Mouse (Mus musculus): ENCODE results near the gene Pitpnc1. TPM values are rescaled to one million over a fixed set of nuclear protein-coding genes. Genes with fewer than 3 reads are reported as not detected.
A peak's percentile ranks its signal among the peaks of the same experiment; 100 is the strongest.

The Pitpnc1 gene
- polyA plus RNA-seq, 2 experiments, result 3.0 to 5.8 TPM

DNA sequence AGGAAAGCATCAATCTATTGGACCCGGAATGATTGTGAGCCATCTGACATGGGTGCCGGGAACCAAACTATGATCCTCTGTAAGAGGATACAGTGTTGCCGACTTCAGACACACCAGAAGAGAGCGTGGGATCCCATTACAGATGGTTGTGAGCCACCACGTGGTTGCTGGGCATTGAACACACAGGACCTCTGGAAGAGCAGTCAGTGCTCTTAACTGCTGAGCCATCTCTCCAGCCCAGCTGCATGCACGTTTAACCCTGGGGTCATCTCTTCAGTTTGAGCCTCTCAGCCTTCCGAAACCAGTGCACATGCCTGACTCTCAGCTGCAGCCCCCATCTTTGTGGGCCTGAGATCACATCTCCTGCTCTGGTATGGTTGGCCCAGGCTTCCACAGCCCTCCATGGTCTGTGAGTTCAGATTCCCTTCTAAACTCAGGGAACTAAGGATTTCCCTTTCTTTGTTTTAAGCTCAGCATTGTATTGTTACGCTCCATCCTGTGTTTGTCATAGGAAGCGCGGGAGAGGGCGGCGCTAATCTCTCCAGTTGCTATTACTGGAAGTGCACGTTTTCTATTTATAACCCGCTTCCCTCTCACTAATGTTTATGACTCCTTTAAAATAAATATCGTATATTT is 135.5 kb downstream of the Pitpnc1 start:
- TF ChIP-seq EP300 (IDR thresholded peaks at IDR 0.05; ENCODE audit: low read depth), result no peak
- no peak for TF ChIP-seq CTCF (IDR thresholded peaks at IDR 0.05; ENCODE audit: low read depth)
- no peaks in the 10 kb centered on the region for H3K27me3 ChIP-seq (ENCODE audit: control insufficient read depth, insufficient read depth, low read length)
- no peak overlapping the region for H3K9ac ChIP-seq (replicated peaks)
- peaks cover 0 to 7% of the 10 kb centered on the region in 2 experiments; a peak in 2 of 4 replicates for H3K4me1 ChIP-seq (replicated peaks; ENCODE audit: control insufficient read depth in 2 of 2, insufficient read depth in 2 of 2, low read length in 1 of 2)
- H3K4me2 ChIP-seq (ENCODE audit: low read depth), result no peak overlapping the region
- no peaks in the 10 kb centered on the region for H3K36me3 ChIP-seq (replicated peaks; ENCODE audit: control insufficient read depth, insufficient read depth, low read depth)
- 60% methylated on average over 15 of the region's 15 CpGs for WGBS (ENCODE audit: insufficient replicate concordance)
- H3K4me3 ChIP-seq (ENCODE audit: insufficient read depth in 1 of 2, low read depth in 2 of 2, low read length in 2 of 2), result no peak overlapping the region
- no peak for ATAC-seq (ENCODE audit: insufficient read depth)
- H3K9me3 ChIP-seq (ENCODE audit: control insufficient read depth, low read length), result no peaks in the 10 kb centered on the region
- no peak overlapping the region for H3K27ac ChIP-seq
- DNase-seq (ENCODE audit: low read depth in 3 of 3, low spot score in 3 of 3), result no peak

DNA sequence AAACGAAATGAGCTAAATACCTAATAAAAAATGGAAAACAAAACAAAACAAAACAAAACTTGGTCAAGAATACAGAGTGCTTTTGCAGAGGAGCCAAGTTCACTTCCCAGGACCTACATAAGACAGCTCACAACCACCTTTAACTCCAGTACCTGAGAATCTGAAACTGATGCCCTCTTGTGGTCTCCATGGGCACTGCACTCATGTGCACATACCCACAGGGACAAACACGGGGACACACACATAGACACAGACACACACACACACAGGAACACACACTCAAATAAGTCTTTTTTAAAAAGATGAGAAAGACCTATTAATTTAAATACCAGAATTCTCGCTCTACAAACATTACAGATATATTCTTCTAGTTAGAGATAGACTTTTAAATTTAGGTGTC is 137.6 kb downstream of the Pitpnc1 start:
- 88% methylated on average over 3 of the region's 3 CpGs for WGBS (ENCODE audit: insufficient replicate concordance)
- peak; percentile 65 for TF ChIP-seq CTCF (IDR thresholded peaks at IDR 0.05; ENCODE audit: low read depth)
- TF ChIP-seq EP300 (IDR thresholded peaks at IDR 0.05; ENCODE audit: low read depth), result no peak
- Histone ChIP-seq H3K27ac (no peak overlapping the region), H3K27me3 (ENCODE audit: control insufficient read depth, insufficient read depth, low read length) (no peaks in the 10 kb centered on the region), H3K4me2 (ENCODE audit: low read depth) (no peak overlapping the region), H3K4me3 (ENCODE audit: insufficient read depth in 1 of 2, low read depth in 2 of 2, low read length in 2 of 2) (no peak overlapping the region), H3K36me3 (replicated peaks; ENCODE audit: control insufficient read depth, insufficient read depth, low read depth) (no peaks in the 10 kb centered on the region), H3K9me3 (ENCODE audit: control insufficient read depth, low read length) (no peaks in the 10 kb centered on the region), H3K9ac (replicated peaks) (no peak overlapping the region), H3K4me1 (replicated peaks; ENCODE audit: control insufficient read depth in 2 of 2, insufficient read depth in 2 of 2, low read length in 1 of 2) (peaks cover 0 to 3% of the 10 kb centered on the region in 2 experiments; a peak in 2 of 4 replicates)
- no peak for DNase-seq (ENCODE audit: low read depth in 3 of 3, low spot score in 3 of 3)
- no peak for ATAC-seq (ENCODE audit: insufficient read depth)

DNA sequence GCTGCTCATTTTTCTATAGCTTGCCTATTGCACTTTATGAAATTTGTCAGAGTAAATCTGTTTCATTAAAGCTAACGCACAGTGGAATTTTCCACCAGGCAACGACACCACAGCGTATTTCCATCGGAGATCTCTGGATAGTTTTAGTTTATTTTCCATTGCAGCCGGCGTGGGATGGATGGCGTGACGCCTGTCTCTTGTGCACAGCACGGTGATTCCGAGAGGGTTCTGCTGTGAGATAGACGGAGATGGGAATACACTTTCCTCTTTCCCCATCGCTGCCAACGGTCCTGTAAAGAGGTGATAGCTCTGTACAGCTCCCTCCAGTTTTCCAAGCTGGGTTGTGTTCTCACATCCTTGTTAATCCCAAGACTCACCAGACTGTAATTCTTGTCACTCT is 138.2 kb downstream of the Pitpnc1 start:
- Histone ChIP-seq H3K4me1 (replicated peaks; ENCODE audit: control insufficient read depth in 2 of 2, insufficient read depth in 2 of 2, low read length in 1 of 2) (no peaks in the 10 kb centered on the region; a peak in 1 of 4 replicates), H3K36me3 (replicated peaks; ENCODE audit: control insufficient read depth, insufficient read depth, low read depth) (no peaks in the 10 kb centered on the region), H3K9ac (replicated peaks) (no peak overlapping the region), H3K4me2 (ENCODE audit: low read depth) (no peak overlapping the region), H3K4me3 (ENCODE audit: insufficient read depth in 1 of 2, low read depth in 2 of 2, low read length in 2 of 2) (no peak overlapping the region), H3K27ac (no peak overlapping the region), H3K27me3 (ENCODE audit: control insufficient read depth, insufficient read depth, low read length) (no peaks in the 10 kb centered on the region), H3K9me3 (ENCODE audit: control insufficient read depth, low read length) (no peaks in the 10 kb centered on the region)
- WGBS (ENCODE audit: insufficient replicate concordance), result 90% methylated on average over 13 of the region's 13 CpGs
- no peak for TF ChIP-seq EP300 (IDR thresholded peaks at IDR 0.05; ENCODE audit: low read depth)
- TF ChIP-seq CTCF (IDR thresholded peaks at IDR 0.05; ENCODE audit: low read depth), result no peak
- ATAC-seq (ENCODE audit: insufficient read depth) (no peak), DNase-seq (ENCODE audit: low read depth in 3 of 3, low spot score in 3 of 3) (no peak)

DNA sequence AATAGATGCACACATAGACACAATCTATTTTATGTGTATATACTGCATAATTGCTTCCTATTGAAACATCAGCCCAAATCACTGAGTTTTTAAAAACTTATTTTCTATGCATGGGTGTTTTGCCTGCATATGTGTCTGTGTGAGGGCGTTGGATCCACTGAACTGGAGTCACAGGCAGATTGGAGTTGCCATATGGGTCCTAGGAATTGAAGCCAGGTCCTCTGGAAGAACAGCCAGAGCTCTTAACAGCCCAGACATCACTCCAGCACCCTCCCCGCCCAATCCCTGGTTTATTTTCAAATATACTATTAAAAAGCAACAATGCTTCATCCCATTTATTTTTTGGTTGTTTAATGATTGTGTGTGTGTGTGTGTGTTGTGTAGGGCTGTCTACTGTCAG is 139.1 kb downstream of the Pitpnc1 start:
- Histone ChIP-seq H3K27me3 (ENCODE audit: control insufficient read depth, insufficient read depth, low read length) (no peaks in the 10 kb centered on the region), H3K9ac (replicated peaks) (no peak overlapping the region), H3K9me3 (ENCODE audit: control insufficient read depth, low read length) (no peaks in the 10 kb centered on the region), H3K4me3 (ENCODE audit: insufficient read depth in 1 of 2, low read depth in 2 of 2, low read length in 2 of 2) (no peak overlapping the region), H3K4me1 (replicated peaks; ENCODE audit: control insufficient read depth in 2 of 2, insufficient read depth in 2 of 2, low read length in 1 of 2) (no peaks in the 10 kb centered on the region; a peak in 1 of 4 replicates), H3K27ac (no peak overlapping the region), H3K4me2 (ENCODE audit: low read depth) (no peak overlapping the region), H3K36me3 (replicated peaks; ENCODE audit: control insufficient read depth, insufficient read depth, low read depth) (no peaks in the 10 kb centered on the region)
- ATAC-seq (ENCODE audit: insufficient read depth), result no peak
- WGBS (ENCODE audit: insufficient replicate concordance), result 82% methylated on average over 2 of the region's 2 CpGs
- no peak for DNase-seq (ENCODE audit: low read depth in 3 of 3, low spot score in 3 of 3)
- no peak for TF ChIP-seq CTCF (IDR thresholded peaks at IDR 0.05; ENCODE audit: low read depth)
- no peak for TF ChIP-seq EP300 (IDR thresholded peaks at IDR 0.05; ENCODE audit: low read depth)

DNA sequence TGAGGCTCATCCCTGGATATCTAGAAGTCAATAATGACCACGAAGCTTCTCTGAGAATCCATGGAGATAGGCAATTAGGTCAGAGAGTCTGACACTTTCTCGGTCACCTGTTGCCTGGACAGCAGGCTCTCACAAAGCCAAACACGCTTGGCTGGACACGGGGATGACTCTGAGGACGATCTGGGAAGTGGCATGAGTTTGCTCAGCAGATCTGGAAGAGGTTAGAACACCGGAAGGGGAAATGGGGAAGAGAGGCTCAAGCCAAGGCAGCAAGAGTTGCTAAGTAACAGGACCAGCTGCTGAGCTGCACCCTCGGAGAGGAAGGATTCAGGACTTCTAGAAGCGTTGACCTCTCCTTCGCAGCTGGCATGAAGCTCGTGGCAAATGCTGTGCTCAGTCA is 143.2 kb downstream of the Pitpnc1 start:
- Histone ChIP-seq H3K4me2 (ENCODE audit: low read depth) (no peak overlapping the region), H3K4me3 (ENCODE audit: insufficient read depth in 1 of 2, low read depth in 2 of 2, low read length in 2 of 2) (no peak overlapping the region), H3K9me3 (ENCODE audit: control insufficient read depth, low read length) (no peaks in the 10 kb centered on the region), H3K27ac (no peak overlapping the region), H3K27me3 (ENCODE audit: control insufficient read depth, insufficient read depth, low read length) (no peaks in the 10 kb centered on the region), H3K36me3 (replicated peaks; ENCODE audit: control insufficient read depth, insufficient read depth, low read depth) (no peaks in the 10 kb centered on the region), H3K9ac (replicated peaks) (no peak overlapping the region), H3K4me1 (replicated peaks; ENCODE audit: control insufficient read depth in 2 of 2, insufficient read depth in 2 of 2, low read length in 1 of 2) (no peaks in the 10 kb centered on the region)
- ATAC-seq (ENCODE audit: insufficient read depth), result no peak
- WGBS (ENCODE audit: insufficient replicate concordance), result 69% methylated on average over 10 of the region's 10 CpGs
- TF ChIP-seq EP300 (IDR thresholded peaks at IDR 0.05; ENCODE audit: low read depth) (no peak), CTCF (IDR thresholded peaks at IDR 0.05; ENCODE audit: low read depth) (no peak)
- DNase-seq (ENCODE audit: low read depth in 3 of 3, low spot score in 3 of 3), result no peak
